In the genomic region with DNA sequence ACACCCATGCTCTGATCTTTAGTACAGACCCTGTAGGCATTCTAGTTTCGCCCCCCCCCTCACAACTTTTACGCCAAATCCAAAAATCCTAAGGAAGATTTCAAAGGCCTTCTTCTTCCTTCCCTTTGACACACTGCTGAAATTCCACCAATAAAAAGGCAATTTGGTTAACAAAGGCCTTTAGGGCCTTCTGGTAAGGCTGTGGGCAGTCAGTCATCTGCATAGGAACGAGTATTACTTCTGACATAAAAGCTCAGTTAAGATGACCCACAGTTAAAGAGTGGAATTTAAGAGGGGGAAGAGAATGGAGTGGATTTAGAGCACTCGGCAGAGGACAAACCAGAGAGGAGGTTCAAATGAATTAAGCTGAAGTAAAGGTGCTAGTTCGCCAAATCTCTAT, we compare ENCODE assay signal across 20 mouse cellular contexts.
"Had no signal": no experiment of that assay in that cellular context is flagged by ENCODE, and none has a peak within 500 bp of the region (broad histone marks: within the 10 kb centered on the region; RNA-seq: fewer than 3 reads in every experiment).

No protein-coding gene starts in this region.

- H3K4me3 ChIP-seq: layer of hippocampus, adult 2 months; left cerebral cortex, adult 2 months; limb, embryonic 12.5 days; limb, embryonic 15.5 days; midbrain, embryonic 13.5 days had no signal

- DNase-seq: kidney, adult 2 months; layer of hippocampus, postnatal 36 days; left cerebral cortex, postnatal 4 days; liver, postnatal 0 days; lung, embryonic 14.5 days; right cerebral cortex, adult 18-20 months; right cerebral cortex, postnatal 14 days; right cerebral cortex, postnatal 4 days; thymus, postnatal 36 days had no signal

- H3K4me2 ChIP-seq: limb, embryonic 12.5 days; limb, embryonic 15.5 days; liver, embryonic 11.5 days; lung, embryonic 14.5 days; midbrain, embryonic 13.5 days had no signal

- H3K4me1 ChIP-seq: midbrain, embryonic 13.5 days had no signal

- H3K9ac ChIP-seq: limb, embryonic 12.5 days; limb, embryonic 15.5 days; liver, embryonic 14.5 days; liver, postnatal 0 days; lung, embryonic 14.5 days; midbrain, embryonic 13.5 days had no signal

- ATAC-seq: intestine, postnatal 0 days; liver, postnatal 0 days; lung, postnatal 0 days; midbrain, embryonic 13.5 days; midbrain, embryonic 16.5 days had no signal

- H3K9me3 ChIP-seq: limb, embryonic 12.5 days; limb, embryonic 15.5 days; midbrain, embryonic 13.5 days had no signal

- H3K36me3 ChIP-seq: limb, embryonic 12.5 days; limb, embryonic 15.5 days; midbrain, embryonic 13.5 days had no signal

- H3K27me3 ChIP-seq: midbrain, embryonic 13.5 days had no signal

- H3K27ac ChIP-seq: layer of hippocampus, adult 2 months; left cerebral cortex, adult 2 months; limb, embryonic 12.5 days; limb, embryonic 15.5 days; liver, embryonic 14.5 days; macrophage; midbrain, embryonic 13.5 days had no signal
